Mouse (Mus musculus): ENCODE measurements around the gene St8sia1. TPM values are rescaled to one million over a fixed set of nuclear protein-coding genes. Genes with fewer than 3 reads are reported as not detected.

St8sia1 gene
- polyA plus RNA-seq, 1 experiment: 0.26 TPM

- no peaks in the 10 kb centered on the region for H3K4me1 ChIP-seq (ENCODE audit: control insufficient read depth, insufficient read depth, low read length)
- TF ChIP-seq POLR2A (IDR thresholded peaks at IDR 0.05; ENCODE audit: borderline replicate concordance, extremely low read depth, low read depth, low read length): no peak
- TF ChIP-seq CTCF (IDR thresholded peaks at IDR 0.05; ENCODE audit: insufficient read depth, low read length): no peak
- no peak overlapping the region for H3K4me3 ChIP-seq (replicated peaks; ENCODE audit: extremely low read depth, low read depth, low read length)
- no peak for DNase-seq
- 84% methylated on average over 9 of the region's 9 CpGs for WGBS
Measured at GRCm38 (mm10) chr6:142888970-142889740, 75.1 kb downstream of the St8sia1 start.

- Histone ChIP-seq H3K4me3 (replicated peaks; ENCODE audit: extremely low read depth, low read depth, low read length) (no peak overlapping the region), H3K4me1 (ENCODE audit: control insufficient read depth, insufficient read depth, low read length) (no peaks in the 10 kb centered on the region)
- DNase-seq: no peak
- WGBS: 80% methylated on average over 6 of the region's 6 CpGs
- TF ChIP-seq CTCF (IDR thresholded peaks at IDR 0.05; ENCODE audit: insufficient read depth, low read length): no peak
- TF ChIP-seq POLR2A (IDR thresholded peaks at IDR 0.05; ENCODE audit: borderline replicate concordance, extremely low read depth, low read depth, low read length): no peak
Measured at GRCm38 (mm10) chr6:142888346-142888745, 75.9 kb downstream of the St8sia1 start.

- WGBS: 39% methylated on average over 1 of the region's 1 CpGs
- H3K4me1 ChIP-seq (ENCODE audit: control insufficient read depth, insufficient read depth, low read length): no peaks in the 10 kb centered on the region
- no peak for DNase-seq
- TF ChIP-seq POLR2A (IDR thresholded peaks at IDR 0.05; ENCODE audit: borderline replicate concordance, extremely low read depth, low read depth, low read length): no peak
- no peak for TF ChIP-seq CTCF (IDR thresholded peaks at IDR 0.05; ENCODE audit: insufficient read depth, low read length)
- no peak overlapping the region for H3K4me3 ChIP-seq (replicated peaks; ENCODE audit: extremely low read depth, low read depth, low read length)
Measured at GRCm38 (mm10) chr6:142887375-142887774, 76.9 kb downstream of the St8sia1 start.

GRCm38 (mm10) chr6:142885364-142886154 is 78.7 kb downstream of the St8sia1 start:
- TF ChIP-seq POLR2A (IDR thresholded peaks at IDR 0.05; ENCODE audit: borderline replicate concordance, extremely low read depth, low read depth, low read length) (no peak), CTCF (IDR thresholded peaks at IDR 0.05; ENCODE audit: insufficient read depth, low read length) (no peak)
- no peak for DNase-seq
- Histone ChIP-seq H3K4me1 (ENCODE audit: control insufficient read depth, insufficient read depth, low read length) (no peaks in the 10 kb centered on the region), H3K4me3 (replicated peaks; ENCODE audit: extremely low read depth, low read depth, low read length) (no peak overlapping the region)
- 78% methylated on average over 11 of the region's 11 CpGs for WGBS

GRCm38 (mm10) chr6:142884128-142884527 is 80.1 kb downstream of the St8sia1 start:
- H3K4me1 ChIP-seq (ENCODE audit: control insufficient read depth, insufficient read depth, low read length): no peaks in the 10 kb centered on the region
- TF ChIP-seq POLR2A (IDR thresholded peaks at IDR 0.05; ENCODE audit: borderline replicate concordance, extremely low read depth, low read depth, low read length): no peak
- no peak for TF ChIP-seq CTCF (IDR thresholded peaks at IDR 0.05; ENCODE audit: insufficient read depth, low read length)
- no peak overlapping the region for H3K4me3 ChIP-seq (replicated peaks; ENCODE audit: extremely low read depth, low read depth, low read length)
- no peak for DNase-seq
- WGBS: 45% methylated on average over 9 of the region's 9 CpGs

GRCm38 (mm10) chr6:142880849-142881470 is 83.3 kb downstream of the St8sia1 start:
- no peak for DNase-seq
- Histone ChIP-seq H3K4me3 (replicated peaks; ENCODE audit: extremely low read depth, low read depth, low read length) (no peak overlapping the region), H3K4me1 (ENCODE audit: control insufficient read depth, insufficient read depth, low read length) (no peaks in the 10 kb centered on the region)
- no peak for TF ChIP-seq CTCF (IDR thresholded peaks at IDR 0.05; ENCODE audit: insufficient read depth, low read length)
- WGBS: 87% methylated on average over 8 of the region's 8 CpGs

GRCm38 (mm10) chr6:142878744-142879701 is 85.2 kb downstream of the St8sia1 start:
- WGBS: 9% methylated on average over 15 of the region's 15 CpGs
- no peak for TF ChIP-seq POLR2A (IDR thresholded peaks at IDR 0.05; ENCODE audit: borderline replicate concordance, extremely low read depth, low read depth, low read length)
- TF ChIP-seq CTCF (IDR thresholded peaks at IDR 0.05; ENCODE audit: insufficient read depth, low read length): no peak
- H3K4me3 ChIP-seq (replicated peaks; ENCODE audit: extremely low read depth, low read depth, low read length): no peak overlapping the region
- DNase-seq: no peak
- H3K4me1 ChIP-seq (ENCODE audit: control insufficient read depth, insufficient read depth, low read length): no peaks in the 10 kb centered on the region

- 41% methylated on average over 6 of the region's 6 CpGs for WGBS
- TF ChIP-seq POLR2A (IDR thresholded peaks at IDR 0.05; ENCODE audit: borderline replicate concordance, extremely low read depth, low read depth, low read length): no peak
- no peak for TF ChIP-seq CTCF (IDR thresholded peaks at IDR 0.05; ENCODE audit: insufficient read depth, low read length)
- H3K4me1 ChIP-seq (ENCODE audit: control insufficient read depth, insufficient read depth, low read length): no peaks in the 10 kb centered on the region
- no peak overlapping the region for H3K4me3 ChIP-seq (replicated peaks; ENCODE audit: extremely low read depth, low read depth, low read length)
- no peak for DNase-seq
Measured at GRCm38 (mm10) chr6:142877221-142877620, 87.0 kb downstream of the St8sia1 start.

Data from lung, adult 2 months (tissue).